Mouse (Mus musculus): Measurements from ENCODE around the gene Prep.
A peak's percentile ranks its signal among the peaks of the same experiment; 100 is the strongest.

The Prep gene

GRCm38 (mm10) chr10:45066931-45067308 lies at the start of gene Prep:
TSS of gene Prep (plus strand) at chr10:45067203.
- DNase-seq (ENCODE audit: low read depth, low spot score) = peak; percentile 90

- DNase-seq (ENCODE audit: low read depth, low spot score) = no peak
These were observed 49.7 kb upstream of the Prep start for GRCm38 (mm10) chr10:45017352-45017751.

GRCm38 (mm10) chr10:45017851-45018250 lies 49.2 kb upstream of the Prep start:
- DNase-seq (ENCODE audit: low read depth, low spot score) = no peak

- DNase-seq (ENCODE audit: low read depth, low spot score) = no peak
These were observed 47.6 kb upstream of the Prep start for GRCm38 (mm10) chr10:45019418-45019817.

GRCm38 (mm10) chr10:45019849-45020248 lies 47.2 kb upstream of the Prep start:
- no peak for DNase-seq (ENCODE audit: low read depth, low spot score)

GRCm38 (mm10) chr10:45020291-45020690 lies 46.7 kb upstream of the Prep start:
- DNase-seq (ENCODE audit: low read depth, low spot score) = no peak

GRCm38 (mm10) chr10:45025184-45025583 lies 41.8 kb upstream of the Prep start:
- DNase-seq (ENCODE audit: low read depth, low spot score) = no peak

- DNase-seq (ENCODE audit: low read depth, low spot score) = no peak
These were observed 40.1 kb upstream of the Prep start for GRCm38 (mm10) chr10:45026935-45027334.

GRCm38 (mm10) chr10:45045268-45045928 lies 21.6 kb upstream of the Prep start:
- DNase-seq (ENCODE audit: low read depth, low spot score) = peak; percentile 52

GRCm38 (mm10) chr10:45048158-45048557 lies 18.8 kb upstream of the Prep start:
- no peak for DNase-seq (ENCODE audit: low read depth, low spot score)

GRCm38 (mm10) chr10:45048622-45049021 lies 18.4 kb upstream of the Prep start:
- DNase-seq (ENCODE audit: low read depth, low spot score) = peak; percentile 34

GRCm38 (mm10) chr10:45051125-45051744 lies 15.8 kb upstream of the Prep start:
- DNase-seq (ENCODE audit: low read depth, low spot score) = peak; percentile 55

- no peak for DNase-seq (ENCODE audit: low read depth, low spot score)
These were observed 8.6 kb upstream of the Prep start for GRCm38 (mm10) chr10:45058361-45058760.

GRCm38 (mm10) chr10:45060841-45061240 lies 6.2 kb upstream of the Prep start:
- no peak for DNase-seq (ENCODE audit: low read depth, low spot score)

GRCm38 (mm10) chr10:45066131-45066930 lies 672 bp upstream of the Prep start:
- no peak for DNase-seq (ENCODE audit: low read depth, low spot score)

- DNase-seq (ENCODE audit: low read depth, low spot score) = no peak
These were observed 478 bp downstream of the Prep start for GRCm38 (mm10) chr10:45067436-45067925.

GRCm38 (mm10) chr10:45069557-45069956 lies 2.6 kb downstream of the Prep start:
- DNase-seq (ENCODE audit: low read depth, low spot score) = no peak

- DNase-seq (ENCODE audit: low read depth, low spot score) = no peak
These were observed 3.4 kb downstream of the Prep start for GRCm38 (mm10) chr10:45070362-45070761.

GRCm38 (mm10) chr10:45070929-45071813 lies 4.2 kb downstream of the Prep start:
- DNase-seq (ENCODE audit: low read depth, low spot score) = no peak

GRCm38 (mm10) chr10:45072339-45072738 lies 5.3 kb downstream of the Prep start:
- no peak for DNase-seq (ENCODE audit: low read depth, low spot score)

- DNase-seq (ENCODE audit: low read depth, low spot score) = no peak
These were observed 7.5 kb downstream of the Prep start for GRCm38 (mm10) chr10:45074543-45074942.

All from skeletal muscle tissue, adult 2 months (tissue).